Mouse (Mus musculus) liver, embryonic 15.5 days (tissue): ENCODE measurements at regions not wholly inside any gene's neighbourhood (a gene's known extent, or its start where the extent isn't known, plus 50 kb on each side); places are given as distances from the start of the nearest gene placed in this dataset.

ENCODE experiments used
- ATAC-seq: fragments of 200-750 bp; cut with Nextera tagmentation; 2 replicates; pipeline ENCODE4 v1.8.0; 2017; ENCODE audit warnings: moderate number of reproducible peaks, mild to moderate bottlenecking, moderate library complexity; ENCODE audit not compliant: insufficient read depth
- H3K27ac ChIP-seq: fragments of 300-500 bp; sonication (generic); replicated peaks from 2 replicates; pipeline ENCODE4 v1.5.1; 2015; ENCODE audit warnings: mild to moderate bottlenecking, inconsistent platforms
- H3K27me3 ChIP-seq: fragments of 300-500 bp; sonication (generic); 2 replicates; pipeline ENCODE4 v1.6.1; 2015; ENCODE audit warnings: mild to moderate bottlenecking, inconsistent platforms
- H3K36me3 ChIP-seq: fragments of 300-500 bp; sonication (generic); replicated peaks from 2 replicates; pipeline ENCODE4 v1.6.1; 2015; ENCODE audit warnings: moderate library complexity, mild to moderate bottlenecking, inconsistent platforms
- H3K4me1 ChIP-seq: fragments of 300-500 bp; sonication (generic); replicated peaks from 2 replicates; pipeline ENCODE4 v1.6.1; 2015; ENCODE audit warnings: inconsistent platforms
- H3K4me2 ChIP-seq: fragments of 300-500 bp; sonication (generic); 2 replicates; pipeline ENCODE4 v1.6.1; 2015; ENCODE audit warnings: moderate library complexity, mild to moderate bottlenecking, inconsistent platforms
- H3K4me3 ChIP-seq: fragments of 300-500 bp; sonication (generic); replicated peaks from 2 replicates; pipeline ENCODE4 v1.5.1; 2015; ENCODE audit warnings: mild to moderate bottlenecking, inconsistent platforms
- H3K9ac ChIP-seq: fragments of 300-500 bp; sonication (generic); 2 replicates; pipeline ENCODE4 v1.6.1; 2015; ENCODE audit warnings: moderate library complexity, mild to moderate bottlenecking, inconsistent platforms
- H3K9me3 ChIP-seq: fragments of 300-500 bp; sonication (generic); replicated peaks from 2 replicates; pipeline ENCODE4 v1.6.1; 2016; ENCODE audit warnings: inconsistent platforms
- WGBS: fragments of 180-500 bp; shearing (Covaris S2); methylation state at CpG from one replicate; pipeline ENCODE4 v1.1.7; 2015; ENCODE audit warnings: mixed read lengths; ENCODE audit not compliant: insufficient replicate concordance; 5-methylcytosine and 5-hydroxymethylcytosine counted together

- Histone ChIP-seq H3K9me3 (no peaks in the 10 kb centered on the region), H3K27ac (no peak overlapping the region), H3K9ac (no peak overlapping the region), H3K4me2 (no peak overlapping the region), H3K4me3 (no peak overlapping the region), H3K4me1 (no peaks in the 10 kb centered on the region), H3K36me3 (no peaks in the 10 kb centered on the region), H3K27me3 (no peaks in the 10 kb centered on the region)
- WGBS, result 66% methylated on average over 9 of the region's 9 CpGs
- no peak for ATAC-seq
Observed at GRCm38 (mm10) chr12:16222836-16223450, 387.8 kb downstream of the Lpin1 start.

- no peak overlapping the region for H3K4me2 ChIP-seq
- no peak overlapping the region for H3K4me3 ChIP-seq
- H3K27ac ChIP-seq, result no peak overlapping the region
- no peak for ATAC-seq
- no peaks in the 10 kb centered on the region for H3K36me3 ChIP-seq
- no peak overlapping the region for H3K9ac ChIP-seq
- no peaks in the 10 kb centered on the region for H3K9me3 ChIP-seq
- no peaks in the 10 kb centered on the region for H3K4me1 ChIP-seq
- H3K27me3 ChIP-seq, result no peaks in the 10 kb centered on the region
Observed at GRCm38 (mm10) chr12:16222205-16222604, 388.6 kb downstream of the Lpin1 start.

GRCm38 (mm10) chr12:16221142-16221541 lies 389.6 kb downstream of the Lpin1 start:
- Histone ChIP-seq H3K36me3 (no peaks in the 10 kb centered on the region), H3K4me1 (no peaks in the 10 kb centered on the region), H3K27me3 (no peaks in the 10 kb centered on the region), H3K9me3 (no peaks in the 10 kb centered on the region), H3K9ac (no peak overlapping the region), H3K27ac (no peak overlapping the region), H3K4me2 (no peak overlapping the region), H3K4me3 (no peak overlapping the region)
- ATAC-seq, result no peak
- 74% methylated on average over 1 of the region's 1 CpGs for whole genome bisulfite sequencing

GRCm38 (mm10) chr12:16220561-16220960 lies 390.2 kb downstream of the Lpin1 start:
- H3K36me3 ChIP-seq, result no peaks in the 10 kb centered on the region
- H3K4me3 ChIP-seq, result no peak overlapping the region
- no peak for ATAC-seq
- H3K9me3 ChIP-seq, result no peaks in the 10 kb centered on the region
- H3K9ac ChIP-seq, result no peak overlapping the region
- H3K27me3 ChIP-seq, result no peaks in the 10 kb centered on the region
- no peaks in the 10 kb centered on the region for H3K4me1 ChIP-seq
- no peak overlapping the region for H3K27ac ChIP-seq
- no peak overlapping the region for H3K4me2 ChIP-seq
- WGBS, result 67% methylated on average over 3 of the region's 3 CpGs

- H3K27me3 ChIP-seq, result no peaks in the 10 kb centered on the region
- H3K4me2 ChIP-seq, result no peak overlapping the region
- 77% methylated on average over 4 of the region's 4 CpGs for WGBS
- H3K27ac ChIP-seq, result no peak overlapping the region
- no peak overlapping the region for H3K9ac ChIP-seq
- ATAC-seq, result no peak
- no peaks in the 10 kb centered on the region for H3K9me3 ChIP-seq
- H3K36me3 ChIP-seq, result no peaks in the 10 kb centered on the region
- no peak overlapping the region for H3K4me3 ChIP-seq
- no peaks in the 10 kb centered on the region for H3K4me1 ChIP-seq
Observed at GRCm38 (mm10) chr12:16218906-16219305, 391.9 kb downstream of the Lpin1 start.

GRCm38 (mm10) chr12:16210553-16210952 lies 393.8 kb upstream of the Trib2 start:
- H3K9ac ChIP-seq, result no peak overlapping the region
- H3K9me3 ChIP-seq, result no peaks in the 10 kb centered on the region
- H3K4me2 ChIP-seq, result no peak overlapping the region
- no peak overlapping the region for H3K27ac ChIP-seq
- H3K36me3 ChIP-seq, result no peaks in the 10 kb centered on the region
- no peak for ATAC-seq
- H3K27me3 ChIP-seq, result no peaks in the 10 kb centered on the region
- WGBS, result 7% methylated on average over 4 of the region's 4 CpGs
- no peak overlapping the region for H3K4me3 ChIP-seq
- no peaks in the 10 kb centered on the region for H3K4me1 ChIP-seq

- H3K4me3 ChIP-seq, result no peak overlapping the region
- H3K9me3 ChIP-seq, result no peaks in the 10 kb centered on the region
- no peak overlapping the region for H3K9ac ChIP-seq
- WGBS, result 42% methylated on average over 2 of the region's 2 CpGs
- H3K36me3 ChIP-seq, result no peaks in the 10 kb centered on the region
- H3K4me2 ChIP-seq, result no peak overlapping the region
- H3K27ac ChIP-seq, result no peak overlapping the region
- ATAC-seq, result no peak
- no peaks in the 10 kb centered on the region for H3K4me1 ChIP-seq
- H3K27me3 ChIP-seq, result no peaks in the 10 kb centered on the region
Observed at GRCm38 (mm10) chr12:16210111-16210510, 393.4 kb upstream of the Trib2 start.

- H3K9me3 ChIP-seq, result no peaks in the 10 kb centered on the region
Observed at GRCm38 (mm10) chr12:16204941-16205340, 388.2 kb upstream of the Trib2 start.

GRCm38 (mm10) chr12:16196917-16197316 lies 380.2 kb upstream of the Trib2 start:
- Histone ChIP-seq H3K27me3 (no peaks in the 10 kb centered on the region), H3K4me1 (no peaks in the 10 kb centered on the region), H3K36me3 (no peaks in the 10 kb centered on the region), H3K27ac (no peak overlapping the region), H3K9me3 (no peaks in the 10 kb centered on the region), H3K4me2 (no peak overlapping the region), H3K4me3 (no peak overlapping the region), H3K9ac (no peak overlapping the region)
- 63% methylated on average over 2 of the region's 2 CpGs for WGBS
- no peak for ATAC-seq

More at GRCm38 (mm10) chr12:16204941-16205340, 388.2 kb upstream of the Trib2 start:
- H3K27me3 ChIP-seq, result no peaks in the 10 kb centered on the region
- WGBS, result 61% methylated on average over 4 of the region's 4 CpGs
- no peak overlapping the region for H3K9ac ChIP-seq
- H3K4me2 ChIP-seq, result no peak overlapping the region
- no peaks in the 10 kb centered on the region for H3K4me1 ChIP-seq
- no peak overlapping the region for H3K4me3 ChIP-seq
- H3K27ac ChIP-seq, result no peak overlapping the region
- ATAC-seq, result no peak
- H3K36me3 ChIP-seq, result no peaks in the 10 kb centered on the region

GRCm38 (mm10) chr12:16191803-16192389 lies 375.2 kb upstream of the Trib2 start:
- no peaks in the 10 kb centered on the region for H3K4me1 ChIP-seq
- no peaks in the 10 kb centered on the region for H3K9me3 ChIP-seq
- no peak overlapping the region for H3K4me2 ChIP-seq
- no peaks in the 10 kb centered on the region for H3K36me3 ChIP-seq
- no peak overlapping the region for H3K27ac ChIP-seq
- no peak overlapping the region for H3K4me3 ChIP-seq
- 64% methylated on average over 3 of the region's 3 CpGs for WGBS
- H3K9ac ChIP-seq, result no peak overlapping the region
- H3K27me3 ChIP-seq, result no peaks in the 10 kb centered on the region
- ATAC-seq, result no peak

GRCm38 (mm10) chr12:16190706-16191105 lies 374.0 kb upstream of the Trib2 start:
- no peak for ATAC-seq
- Histone ChIP-seq H3K4me3 (no peak overlapping the region), H3K4me1 (peaks cover 6% of the 10 kb centered on the region; the same call in 1 of the 2 replicates), H3K27me3 (no peaks in the 10 kb centered on the region), H3K36me3 (no peaks in the 10 kb centered on the region), H3K4me2 (no peak overlapping the region), H3K27ac (no peak overlapping the region), H3K9me3 (no peaks in the 10 kb centered on the region), H3K9ac (no peak overlapping the region)
- WGBS, result 45% methylated on average over 3 of the region's 3 CpGs

GRCm38 (mm10) chr12:16189441-16189840 lies 372.7 kb upstream of the Trib2 start:
- Histone ChIP-seq H3K4me2 (no peak overlapping the region), H3K4me3 (no peak overlapping the region), H3K27ac (no peak overlapping the region), H3K36me3 (no peaks in the 10 kb centered on the region), H3K27me3 (no peaks in the 10 kb centered on the region), H3K9ac (no peak overlapping the region), H3K4me1 (peaks cover 11% of the 10 kb centered on the region; the same call in 1 of the 2 replicates), H3K9me3 (no peaks in the 10 kb centered on the region)
- no peak for ATAC-seq
